Mouse (Mus musculus) cerebellum, postnatal 14 days (tissue): Measurements from ENCODE around the gene Cklf.
"Not testable (repeated sequence)": the region's sequence is repeated elsewhere in the genome, so short reads cannot be mapped to it uniquely, and the experiment has no call there.

ENCODE experiments used
- DNase-seq, 2 experiments: peaks; one replicate each; pipeline ENCODE4 v3.0.0; 2021; ENCODE audit warnings: mixed read lengths in 2 of 2

The Cklf gene

GRCm38 (mm10) chr8:104250439-104251367 lies at the start of gene Cklf:
Gene Cklf, plus strand, starts transcription at chr8:104250861.
- DNase-seq, result peak; percentile 84 to 88

DNA sequence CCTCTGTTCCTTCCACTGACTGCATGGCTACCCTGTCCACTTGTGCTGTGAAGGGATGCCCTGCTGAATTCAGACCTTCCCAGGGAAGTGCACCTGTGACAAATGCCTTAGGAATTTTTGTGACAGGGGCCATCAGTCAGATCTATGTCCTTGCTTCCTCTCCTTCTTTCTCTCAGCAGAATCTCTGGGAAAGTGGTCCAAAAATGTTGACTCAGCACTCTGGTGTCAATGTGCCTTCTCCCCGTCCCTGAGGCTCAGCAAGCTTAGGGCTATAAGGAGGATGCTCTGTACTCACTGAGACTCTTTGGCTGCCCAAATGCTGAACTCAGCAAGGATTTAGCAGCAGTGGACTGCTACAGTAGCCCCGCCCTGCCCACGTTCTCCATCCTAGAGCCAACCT lies 49.0 kb upstream of the Cklf start:
- DNase-seq, result no peak

GRCm38 (mm10) chr8:104202320-104202719 lies 48.3 kb upstream of the Cklf start:
- no peak for DNase-seq

GRCm38 (mm10) chr8:104205292-104205691 lies 45.4 kb upstream of the Cklf start:
- no peak for DNase-seq

- DNase-seq, result no peak
Observed at GRCm38 (mm10) chr8:104217601-104218000, 33.1 kb upstream of the Cklf start.

- DNase-seq, result peak; percentile 21 to 39
Observed at GRCm38 (mm10) chr8:104219079-104219478, 31.6 kb upstream of the Cklf start.

DNA sequence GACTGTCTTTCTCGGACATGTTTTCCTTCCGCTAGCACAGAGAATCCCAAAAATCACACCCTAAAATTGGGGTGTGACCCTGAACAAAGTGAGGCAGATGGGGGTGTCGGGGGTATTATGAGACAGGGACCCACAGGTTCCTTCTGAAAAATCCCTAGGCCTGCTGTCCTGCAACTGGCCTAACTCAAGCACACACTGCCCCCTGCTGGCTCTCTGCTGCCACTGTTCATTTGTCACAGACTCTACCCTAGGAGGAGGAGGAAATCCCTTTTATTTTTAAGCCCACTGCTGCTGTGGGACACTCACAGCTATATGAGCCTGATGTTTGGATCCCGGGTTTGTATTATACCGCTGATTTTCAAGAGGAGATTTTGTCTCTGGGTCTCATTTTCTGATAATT lies 30.9 kb upstream of the Cklf start:
- peak; percentile 82 to 86 for DNase-seq

DNA sequence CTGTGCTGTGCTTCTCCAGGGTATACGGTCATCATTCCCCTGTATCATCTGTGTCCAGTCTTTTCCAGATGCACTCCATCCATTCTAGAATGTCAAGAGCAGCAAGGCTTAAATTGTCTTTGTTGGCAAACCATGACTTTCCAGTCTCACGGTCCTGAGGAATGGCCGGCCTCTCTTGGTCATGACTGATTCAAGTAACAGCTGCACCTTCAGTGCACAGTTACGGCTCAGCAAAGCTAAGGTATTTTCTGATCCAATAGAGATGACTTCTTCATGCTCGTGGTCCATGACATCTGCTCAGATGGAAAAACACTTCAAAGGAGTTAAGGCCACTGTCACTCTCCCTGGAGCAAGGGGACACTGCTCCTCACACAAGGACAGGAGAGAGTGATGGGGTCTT lies 23.6 kb upstream of the Cklf start:
- DNase-seq, result no peak

- no peak for DNase-seq
Observed at GRCm38 (mm10) chr8:104230377-104230776, 20.3 kb upstream of the Cklf start.

GRCm38 (mm10) chr8:104232039-104232438 lies 18.6 kb upstream of the Cklf start:
- no peak for DNase-seq

DNA sequence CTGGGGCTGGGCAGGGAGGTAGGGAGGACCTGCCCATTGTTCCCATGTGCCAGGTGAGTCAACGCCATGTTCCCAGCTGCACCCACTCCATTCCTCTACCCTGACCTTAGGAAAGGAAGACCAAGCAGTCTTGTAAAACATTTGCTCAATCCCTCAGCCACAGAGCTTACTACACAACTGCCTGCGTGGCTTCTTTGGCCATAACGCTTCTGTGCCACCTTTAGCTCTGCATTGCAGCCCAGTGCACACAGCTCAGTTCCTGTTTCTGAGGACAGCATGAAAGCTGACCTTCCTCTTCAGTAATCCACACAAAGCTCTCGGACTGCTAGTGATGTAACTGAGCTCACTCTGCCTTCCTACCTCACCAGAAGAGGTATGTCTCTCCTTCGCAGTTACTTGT lies 17.7 kb upstream of the Cklf start:
- DNase-seq, result no peak

DNA sequence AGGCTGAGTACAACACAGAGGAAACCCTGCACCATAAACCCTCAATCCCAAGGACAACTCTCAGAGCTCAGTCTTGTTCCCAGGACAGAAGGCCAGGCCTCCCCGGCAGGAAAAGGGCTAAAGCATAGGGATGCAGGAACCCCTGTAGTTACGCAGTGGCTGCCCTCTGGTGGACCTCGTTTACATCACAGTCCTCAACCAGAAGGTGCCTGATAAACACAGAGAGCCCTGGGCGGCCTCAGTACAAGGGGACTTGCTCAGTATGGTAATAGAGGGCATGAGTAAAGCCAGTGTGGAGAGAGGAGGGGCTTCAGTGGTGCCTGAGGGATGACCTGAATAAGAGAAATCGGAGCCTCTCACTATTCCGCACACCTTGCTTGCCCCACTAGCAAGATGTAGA lies 16.1 kb upstream of the Cklf start:
- peak in 1 of 2 experiments; percentile 28 for DNase-seq

GRCm38 (mm10) chr8:104239418-104239861 lies 11.2 kb upstream of the Cklf start:
- DNase-seq, result no peak

DNA sequence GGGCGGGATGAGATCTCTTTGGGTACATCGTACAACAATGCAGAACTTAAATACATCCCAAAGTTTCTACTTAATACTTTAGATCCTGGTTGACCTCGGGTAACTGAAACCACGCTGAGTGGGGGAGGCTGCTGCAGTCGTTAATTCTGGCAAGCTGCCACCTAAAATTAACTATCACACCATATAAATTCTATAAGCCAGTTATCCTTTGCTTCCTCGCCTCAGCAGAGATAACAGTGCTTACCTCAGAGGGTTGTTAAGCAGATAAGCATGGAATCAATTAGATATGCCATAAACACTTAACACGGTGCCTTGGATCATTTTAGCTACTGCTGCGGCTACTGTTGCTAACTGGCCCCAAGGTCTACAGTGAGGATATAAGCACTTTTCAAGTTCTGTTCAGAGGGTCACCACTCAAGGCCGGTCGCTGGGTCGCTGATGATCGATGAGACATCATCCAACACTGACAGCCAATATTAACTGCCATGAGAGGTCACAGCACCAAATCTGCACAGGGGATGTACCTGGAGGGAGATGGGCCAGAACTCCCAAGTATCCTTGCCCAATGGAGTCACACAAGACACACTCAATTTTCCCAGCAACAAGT lies 8.5 kb upstream of the Cklf start:
- no peak for DNase-seq

- DNase-seq, result no peak
Observed at GRCm38 (mm10) chr8:104246621-104247020, 4.0 kb upstream of the Cklf start.

- DNase-seq, result no peak
Observed at GRCm38 (mm10) chr8:104247054-104247907, 3.4 kb upstream of the Cklf start.

DNA sequence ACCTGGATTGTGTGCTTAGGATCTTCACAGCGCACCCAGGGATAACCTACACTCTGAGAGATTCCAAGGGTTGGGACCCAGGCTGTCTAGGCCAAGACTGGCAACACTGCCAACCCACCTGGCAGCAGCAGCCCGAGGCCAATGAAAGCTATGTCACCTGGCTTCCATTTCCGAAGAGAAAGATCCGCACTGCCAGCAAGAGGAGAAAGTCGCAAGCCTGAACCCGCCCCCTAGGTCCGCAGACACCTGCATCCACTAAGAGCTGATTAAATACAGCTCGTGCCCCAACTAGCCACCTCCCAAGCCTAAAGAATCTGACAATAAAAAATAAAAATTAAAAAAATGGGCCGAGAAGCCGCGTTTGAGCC lies 2.8 kb upstream of the Cklf start:
- DNase-seq, result peak; percentile 52 to 54

DNA sequence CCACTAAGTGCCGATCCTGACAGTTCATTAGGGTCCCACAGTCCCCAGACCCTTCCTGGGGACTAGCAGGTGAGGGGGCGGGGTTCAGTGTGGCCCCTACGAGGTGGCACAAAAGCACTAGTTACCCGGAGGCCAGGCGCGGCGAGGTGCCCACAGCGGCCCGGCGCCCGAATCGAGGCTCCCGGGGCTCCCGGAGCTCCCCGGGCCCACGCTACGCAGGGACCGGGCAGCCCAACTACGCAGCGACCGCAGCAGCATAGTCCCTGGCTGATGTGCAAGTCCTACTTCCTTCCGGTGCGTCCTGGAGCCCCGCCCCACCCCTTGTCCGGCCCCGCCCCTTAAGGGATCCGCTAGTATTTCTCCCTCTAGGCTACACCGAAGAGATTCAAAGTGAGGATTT lies 2.4 kb upstream of the Cklf start, which contains the start of gene Tk2:
Tk2 (minus strand) TSS at position 283 of the 400 bp plus-strand sequence.
- peak; percentile 79 to 84 for DNase-seq

DNA sequence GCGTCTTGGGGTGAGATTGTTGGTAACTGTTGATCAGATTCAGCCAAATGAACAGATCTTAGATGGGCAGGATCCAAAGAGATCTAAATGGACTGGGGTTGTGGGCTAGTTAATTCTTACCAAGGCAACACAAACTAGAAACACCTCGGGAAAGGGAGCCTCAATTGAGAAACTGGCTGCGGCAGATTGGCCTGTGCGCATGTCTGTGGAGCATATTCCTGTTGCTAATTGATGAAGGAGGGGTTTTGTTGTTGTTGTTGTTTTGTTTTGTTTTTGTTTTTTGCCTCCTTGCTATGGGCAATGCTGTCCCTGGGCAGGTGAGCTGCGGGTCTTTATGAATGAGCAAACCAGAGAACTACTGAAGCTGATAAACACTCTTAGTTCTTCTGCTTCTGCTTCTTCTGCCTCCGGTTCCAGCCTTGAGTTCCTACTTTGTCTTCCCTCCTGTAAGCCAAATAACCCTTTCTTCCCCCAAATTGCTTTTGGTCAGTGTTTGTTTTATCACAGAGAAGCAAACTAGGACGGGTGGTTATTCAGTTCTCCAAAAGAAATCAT lies 1.1 kb upstream of the Cklf start:
- DNase-seq, result no peak

DNA sequence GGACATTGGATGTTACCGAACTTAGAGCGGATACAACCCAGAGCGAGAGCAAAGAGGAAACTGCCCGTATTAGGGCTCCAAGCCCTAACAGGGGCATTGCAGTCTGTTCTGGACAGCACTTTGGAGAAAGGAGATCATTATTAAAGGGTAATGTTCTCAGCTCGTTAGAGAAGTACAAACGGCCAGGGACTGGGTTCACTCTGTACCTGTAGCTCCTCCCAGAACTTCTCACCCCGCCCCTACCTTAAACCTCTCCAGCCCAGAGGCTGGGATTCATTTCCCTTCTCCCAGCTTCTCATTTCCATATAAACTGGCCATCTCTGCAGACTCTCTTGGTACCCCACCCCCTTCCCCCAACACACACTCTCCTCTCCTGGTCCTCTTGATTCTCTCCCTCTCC lies 800 bp downstream of the Cklf start:
- no peak for DNase-seq

GRCm38 (mm10) chr8:104253016-104253415 lies 2.4 kb downstream of the Cklf start:
- peak in 1 of 2 experiments; percentile 26 for DNase-seq

- DNase-seq, result not testable (repeated sequence)
Observed at GRCm38 (mm10) chr8:104261802-104262201, 11.1 kb downstream of the Cklf start.
